Mouse (Mus musculus): ENCODE measurements around the gene Kcnj6.

DNA sequence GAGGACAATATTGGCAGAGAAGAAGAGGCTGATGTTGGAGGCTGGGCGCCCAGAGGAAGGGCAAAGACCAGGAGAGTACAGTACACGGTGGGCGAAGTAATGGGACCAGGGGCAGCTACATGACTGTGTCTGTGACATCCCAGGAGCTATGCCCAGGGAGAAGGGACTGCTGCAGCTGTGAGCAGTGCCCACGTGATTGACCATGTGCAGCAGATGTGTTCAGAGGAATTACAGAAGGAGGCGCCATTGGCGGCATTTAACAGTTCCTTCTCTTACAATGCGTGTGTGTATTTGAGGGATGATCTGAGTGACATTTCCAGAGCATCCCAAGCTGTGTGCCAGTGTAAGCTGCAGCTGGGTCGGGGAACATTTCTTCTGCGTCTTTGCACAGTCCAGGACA, 159.6 kb downstream of the Kcnj6 start:
- TF ChIP-seq POLR2A (IDR thresholded peaks at IDR 0.05; ENCODE audit: low read depth, low read length) (no peak), CTCF (IDR thresholded peaks at IDR 0.05; ENCODE audit: extremely low read depth, insufficient read depth, insufficient read length, insufficient replicate concordance) (no peak)

Measured in spleen, adult 2 months (tissue).